Mouse (Mus musculus): ENCODE results near the gene Olfr125.

The Olfr125 gene

GRCm38 (mm10) chr17:37832649-37833048 lies at the start of gene Olfr125:
Gene Olfr125 (plus strand): TSS chr17:37832949.
- DNase-seq (ENCODE audit: low spot score in 2 of 2): no peak

- no peak for DNase-seq (ENCODE audit: low spot score in 2 of 2)
Observed at GRCm38 (mm10) chr17:37793229-37793628, 39.5 kb upstream of the Olfr125 start, which contains the start of gene Olfr123. Gene Olfr123 (plus strand): TSS chr17:37793529.

GRCm38 (mm10) chr17:37799588-37799987 lies 33.2 kb upstream of the Olfr125 start, which contains the start of gene Olfr124:
Gene Olfr124 (plus strand): TSS chr17:37799888.
- no peak for DNase-seq (ENCODE audit: low spot score in 2 of 2)

- no peak for DNase-seq (ENCODE audit: low spot score in 2 of 2)
Observed at GRCm38 (mm10) chr17:37847183-37847582, 14.4 kb downstream of the Olfr125 start, which contains the start of gene Olfr126. Gene Olfr126 (plus strand): TSS chr17:37847483.

GRCm38 (mm10) chr17:37863901-37864300 lies 31.2 kb downstream of the Olfr125 start:
- no peak for DNase-seq (ENCODE audit: low spot score in 2 of 2)

- no peak for DNase-seq (ENCODE audit: low spot score in 2 of 2)
Observed at GRCm38 (mm10) chr17:37869676-37870205, 37.0 kb downstream of the Olfr125 start.

- DNase-seq (ENCODE audit: low spot score in 2 of 2): no peak
Observed at GRCm38 (mm10) chr17:37873830-37874229, 41.1 kb downstream of the Olfr125 start.
